Mouse (Mus musculus) MEL (cell line): ENCODE results near the gene Rbms2. TPM values are rescaled to one million over a fixed set of nuclear protein-coding genes. Genes with fewer than 3 reads are reported as not detected.

Source experiments
- DNase-seq: peaks from one replicate; pipeline ENCODE4 v3.0.0; 2011; ENCODE audit warnings: low read depth, low spot score
- H3K27ac ChIP-seq: 2 replicates; pipeline ENCODE4 v1.5.1; 2012; ENCODE audit warnings: low read depth, mild to moderate bottlenecking, control low read depth, low read length, moderate library complexity; ENCODE audit not compliant: control insufficient read depth
- H3K27me3 ChIP-seq, 2 experiments: fragments of 150-350 bp in 1 of 2; sonication (generic) in 1 of 2; 2 replicates each; pipeline ENCODE4 v1.6.1; 2012; ENCODE audit warnings: low read length in 2 of 2, mild to moderate bottlenecking in 2 of 2, improper control_type of control experiment in 1 of 2, moderate library complexity in 1 of 2; ENCODE audit not compliant: insufficient read depth in 2 of 2, control insufficient read depth in 1 of 2
- H3K36me3 ChIP-seq, 2 experiments: 2 replicates each; pipeline ENCODE4 v1.6.1; 2012 to 2014; ENCODE audit warnings: low read length in 2 of 2, improper control_type of control experiment in 1 of 2, inconsistent platforms in 1 of 2, mild to moderate bottlenecking in 1 of 2; ENCODE audit not compliant: insufficient read depth in 2 of 2, control insufficient read depth in 1 of 2
- H3K4me1 ChIP-seq, 2 experiments: fragments of 150-350 bp in 1 of 2; sonication (generic) in 1 of 2; 2 replicates each; pipeline ENCODE4 v1.6.1; 2012; ENCODE audit warnings: low read length in 2 of 2, improper control_type of control experiment in 1 of 2, mild to moderate bottlenecking in 1 of 2; ENCODE audit not compliant: insufficient read depth in 2 of 2, control insufficient read depth in 1 of 2
- H3K4me3 ChIP-seq, 2 experiments: fragments of 150-350 bp in 1 of 2; sonication (generic) in 1 of 2; 2 replicates each; pipeline ENCODE4 v1.5.1; 2012; ENCODE audit warnings: low read depth in 2 of 2, low read length in 2 of 2, mild to moderate bottlenecking in 2 of 2, moderate library complexity in 2 of 2, control low read depth in 1 of 2, improper control_type of control experiment in 1 of 2; ENCODE audit not compliant: control insufficient read depth in 1 of 2, insufficient read depth in 1 of 2
- H3K79me2 ChIP-seq: 2 replicates; pipeline ENCODE4 v1.6.1; 2012; ENCODE audit warnings: mild to moderate bottlenecking, low read length, moderate library complexity; ENCODE audit not compliant: control insufficient read depth, poor library complexity, insufficient read depth
- H3K9ac ChIP-seq: 2 replicates; pipeline ENCODE4 v1.6.1; 2012; ENCODE audit warnings: low read depth, mild to moderate bottlenecking, control low read depth, low read length, moderate library complexity; ENCODE audit not compliant: control insufficient read depth, poor library complexity, severe bottlenecking
- H3K9me3 ChIP-seq: fragments of 150-350 bp; sonication (generic); replicated peaks from 2 replicates; pipeline ENCODE4 v1.6.1; 2012; ENCODE audit warnings: mild to moderate bottlenecking, low read length, improper control_type of control experiment, moderate library complexity; ENCODE audit not compliant: insufficient read depth
- CTCF ChIP-seq, 3 experiments: IDR thresholded peaks in 2 of 3; conservative IDR thresholded peaks in 1 of 3; 2 replicates each; pipeline ENCODE4 v1.5.1; 2011 to 2012; ENCODE audit warnings: low read length in 3 of 3, low read depth in 2 of 3, mild to moderate bottlenecking in 2 of 3, improper control_type of control experiment in 1 of 3, inconsistent platforms in 1 of 3, mixed read lengths in 1 of 3, moderate library complexity in 1 of 3; ENCODE audit not compliant: control insufficient read depth in 1 of 3, insufficient read depth in 1 of 3, poor library complexity in 1 of 3, severe bottlenecking in 1 of 3
- ELF1 ChIP-seq: IDR thresholded peaks from 2 replicates; pipeline ENCODE4 v1.6.1; 2014; ENCODE audit warnings: low read depth, mild to moderate bottlenecking, inconsistent platforms, low read length, improper control_type of control experiment, moderate library complexity
- EP300 ChIP-seq, 2 experiments: IDR thresholded peaks; 2 replicates each; pipeline ENCODE4 v1.6.1; 2011; ENCODE audit warnings: improper control_type of control experiment in 2 of 2, low read length in 2 of 2, low read depth in 1 of 2, mild to moderate bottlenecking in 1 of 2
- ETS1 ChIP-seq: IDR thresholded peaks from 2 replicates; pipeline ENCODE4 v1.6.1; 2012; ENCODE audit warnings: low read depth, mild to moderate bottlenecking, inconsistent platforms, low read length, improper control_type of control experiment, moderate library complexity
- GATA1 ChIP-seq: IDR thresholded peaks from 2 replicates; pipeline ENCODE4 v1.6.1; 2011; ENCODE audit warnings: low read depth, low read length, improper control_type of control experiment
- HCFC1 ChIP-seq: IDR thresholded peaks from 2 replicates; pipeline ENCODE4 v1.6.1; 2012; ENCODE audit warnings: low read depth, mild to moderate bottlenecking, inconsistent platforms, low read length, improper control_type of control experiment, moderate library complexity
- JUND ChIP-seq: IDR thresholded peaks from 2 replicates; pipeline ENCODE4 v1.6.1; 2011; ENCODE audit warnings: low read depth, mild to moderate bottlenecking, improper control_type of control experiment, low read length
- MAX ChIP-seq: IDR thresholded peaks from 2 replicates; pipeline ENCODE4 v1.6.1; 2011; ENCODE audit warnings: low read length, improper control_type of control experiment
- MAZ ChIP-seq: IDR thresholded peaks from 2 replicates; pipeline ENCODE4 v1.6.1; 2012; ENCODE audit warnings: low read depth, mild to moderate bottlenecking, inconsistent platforms, low read length, improper control_type of control experiment
- MXI1 ChIP-seq: IDR thresholded peaks from 2 replicates; pipeline ENCODE4 v1.6.1; 2011; ENCODE audit warnings: mild to moderate bottlenecking, low read depth, low read length, improper control_type of control experiment
- NELFE ChIP-seq: IDR thresholded peaks from 2 replicates; pipeline ENCODE4 v1.6.1; 2011; ENCODE audit warnings: low read depth, low read length, improper control_type of control experiment
- NRF1 ChIP-seq: IDR thresholded peaks from 2 replicates; pipeline ENCODE4 v1.6.1; 2014; ENCODE audit warnings: low read depth, mild to moderate bottlenecking, inconsistent platforms, low read length, improper control_type of control experiment, moderate library complexity; ENCODE audit not compliant: poor library complexity, insufficient read depth, severe bottlenecking
- POLR2A ChIP-seq, 2 experiments: IDR thresholded peaks; 2 replicates each; pipeline ENCODE4 v1.6.1; 2011 to 2012; ENCODE audit warnings: low read length in 2 of 2, mild to moderate bottlenecking in 2 of 2, control low read depth in 1 of 2, improper control_type of control experiment in 1 of 2, low read depth in 1 of 2, moderate library complexity in 1 of 2; ENCODE audit not compliant: control insufficient read depth in 1 of 2, insufficient read depth in 1 of 2, poor library complexity in 1 of 2
- POLR2AphosphoS2 ChIP-seq: IDR thresholded peaks from 2 replicates; pipeline ENCODE4 v1.6.1; 2011; ENCODE audit warnings: low read length, improper control_type of control experiment
- POLR2AphosphoS5 ChIP-seq: IDR thresholded peaks from 2 replicates; pipeline ENCODE4 v1.6.1; 2012; ENCODE audit warnings: low read depth, borderline replicate concordance, mild to moderate bottlenecking, inconsistent platforms, low read length, moderate library complexity, mixed read lengths
- RAD21 ChIP-seq: IDR thresholded peaks from 2 replicates; pipeline ENCODE4 v1.6.1; 2011; ENCODE audit warnings: mild to moderate bottlenecking, low read depth, low read length, improper control_type of control experiment
- RCOR1 ChIP-seq: IDR thresholded peaks from 2 replicates; pipeline ENCODE4 v1.6.1; 2012; ENCODE audit warnings: low read depth, mild to moderate bottlenecking, inconsistent platforms, low read length, improper control_type of control experiment
- SIN3A ChIP-seq: IDR thresholded peaks from 2 replicates; pipeline ENCODE4 v1.6.1; 2012; ENCODE audit warnings: low read length, improper control_type of control experiment, inconsistent platforms
- TCF12 ChIP-seq: IDR thresholded peaks from 2 replicates; pipeline ENCODE4 v1.6.1; 2014; ENCODE audit warnings: low read depth, mild to moderate bottlenecking, inconsistent platforms, low read length, improper control_type of control experiment, moderate library complexity
- ZC3H11A ChIP-seq: IDR thresholded peaks from 2 replicates; pipeline ENCODE4 v1.6.1; 2012; ENCODE audit warnings: low read depth, mild to moderate bottlenecking, inconsistent platforms, low read length, improper control_type of control experiment
- ZMIZ1 ChIP-seq: IDR thresholded peaks from 2 replicates; pipeline ENCODE4 v1.6.1; 2012; ENCODE audit warnings: low read depth, mild to moderate bottlenecking, inconsistent platforms, low read length, improper control_type of control experiment, moderate library complexity
- polyA plus RNA-seq, 2 experiments: library from polyadenylated mRNA; stranded (reverse) in 1 of 2; unstranded in 1 of 2; fragments of >175 nt in 1 of 2; fragments of >200 nt in 1 of 2; gene quantifications; 2 replicates each; pipeline versions ENCODE4 v1.2.1 to v1.2.4; 2012; ENCODE audit warnings: low replicate concordance in 2 of 2, low read depth in 1 of 2; ENCODE audit not compliant: insufficient read length in 2 of 2, insufficient read depth in 1 of 2, missing spikeins in 1 of 2
- total RNA-seq: library from RNA; depleted of rRNA; stranded (reverse); fragments of 300-350 nt; gene quantifications from 2 replicates; pipeline ENCODE4 v1.2.3, GENCODE M21; 2012

Gene Rbms2
- total and polyA plus RNA-seq, 3 experiments = 5.1 to 23.5 TPM; not detected in 1

- TF ChIP-seq POLR2AphosphoS2 (no peak), NRF1 (no peak), ELF1 (0 out of 2 replicates have a peak, but pooled peaks have one; percentile 33), GATA1 (no peak)
- TF ChIP-seq, all 39 proteins: peak for 13
Measured at GRCm38 (mm10) chr10:128093496-128094294, 86.4 kb downstream of the Rbms2 start (continued).

GRCm38 (mm10) chr10:128092506-128093495 is 87.3 kb downstream of the Rbms2 start:
- Histone ChIP-seq H3K79me2 (peaks cover 14% of the 10 kb centered on the region), H3K27me3 (no peaks in the 10 kb centered on the region), H3K27ac (peak overlapping the region; percentile 94), H3K9ac (peak overlapping the region; percentile 79), H3K9me3 (no peaks in the 10 kb centered on the region), H3K4me3 (peak overlapping the region; percentile 71 to 75), H3K36me3 (peaks cover 19 to 38% of the 10 kb centered on the region in 2 experiments), H3K4me1 (peaks cover 19 to 25% of the 10 kb centered on the region in 2 experiments)
- peak; percentile 84 for DNase-seq
- TF ChIP-seq SIN3A (peak; percentile 39), JUND (no peak), POLR2AphosphoS5 (no peak), NELFE (peak; percentile 15), POLR2A (IDR thresholded peaks at IDR 0.05; ENCODE audit: control insufficient read depth in 1 of 2, insufficient read depth in 1 of 2, low read depth in 1 of 2, low read length in 2 of 2, poor library complexity in 1 of 2) (peak; percentile 43 to 47; a peak in 2 of 4 replicates), ELF1 (peak; percentile 52; the same call in 1 of the 2 replicates), RAD21 (peak; percentile 3), HCFC1 (peak; percentile 31), MAZ (peak; percentile 75), ETS1 (0 out of 2 replicates have a peak, but pooled peaks have one; percentile 11), MXI1 (peak; percentile 51), EP300 (IDR thresholded peaks at IDR 0.05; ENCODE audit: low read depth in 1 of 2, low read length in 2 of 2) (0 out of 4 replicates have a peak, but pooled peaks of 1 of the 2 experiments have one; percentile 8), ZC3H11A (no peak), ZMIZ1 (no peak), TCF12 (no peak; the same call in 1 of the 2 replicates), CTCF (IDR thresholded peaks at IDR 0.05 in 2 of 3, conservative IDR thresholded peaks at IDR 0.05 in 1 of 3; ENCODE audit: control insufficient read depth in 1 of 3, insufficient read depth in 1 of 3, low read depth in 2 of 3, low read length in 3 of 3, poor library complexity in 1 of 3, severe bottlenecking in 1 of 3) (peak in 2 of 3 experiments; percentile 23 to 44; a peak in 5 of 6 replicates), MAX (no peak), RCOR1 (no peak)
